Mouse (Mus musculus) ovary, adult 10 weeks (tissue): ENCODE results near the gene Ube2m. TPM values are rescaled to one million over a fixed set of nuclear protein-coding genes. Genes with fewer than 3 reads are reported as not detected.

Experiments
- polyA plus RNA-seq: library from polyadenylated mRNA; stranded (reverse); fragments of 350-450 nt; fragmentation: Illumina TruSeq; extraction: RNeasy Lipid Tissue Mini Kit (QIAGEN cat#74804); gene quantifications from one replicate; pipeline ENCODE4 v1.2.3, GENCODE M21; 2014

The Ube2m gene
- 71.0 TPM for polyA plus RNA-seq

DNA sequence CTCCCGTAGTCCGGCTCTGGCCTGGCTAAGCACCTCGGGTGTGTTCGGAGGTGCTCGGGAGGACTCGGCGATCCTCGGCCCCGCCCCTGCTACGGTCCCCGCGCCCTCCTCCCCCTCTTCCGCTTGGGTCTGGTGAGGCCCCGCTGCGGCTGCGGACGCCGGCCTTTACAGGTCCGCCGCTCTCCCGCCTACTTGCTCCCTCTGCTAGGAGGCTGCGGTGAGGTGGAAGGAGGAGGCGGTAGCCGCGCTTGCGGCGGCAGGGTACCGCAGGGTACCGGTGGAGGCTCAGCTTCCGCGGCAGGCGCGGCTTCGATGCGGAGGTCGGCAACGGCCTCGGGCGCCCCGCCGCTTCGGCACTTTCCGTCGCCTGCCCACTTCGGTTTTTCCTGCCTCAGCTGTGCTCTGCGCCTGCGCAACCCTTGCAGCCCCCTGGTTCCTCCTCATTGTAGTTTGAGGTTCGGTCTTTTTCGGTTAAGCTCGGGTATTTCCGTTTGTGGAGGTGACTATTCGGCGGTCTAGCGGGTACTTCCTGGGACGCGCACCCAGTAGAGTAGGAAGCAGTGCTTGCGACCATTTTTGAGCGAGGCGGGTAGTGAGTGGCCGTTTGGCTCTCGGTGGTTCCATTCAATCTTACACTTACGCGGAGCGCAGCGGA is at the start of gene Ube2m:
Gene Ube2m (minus strand): TSS at position 375 of the 655 bp plus-strand sequence.

DNA sequence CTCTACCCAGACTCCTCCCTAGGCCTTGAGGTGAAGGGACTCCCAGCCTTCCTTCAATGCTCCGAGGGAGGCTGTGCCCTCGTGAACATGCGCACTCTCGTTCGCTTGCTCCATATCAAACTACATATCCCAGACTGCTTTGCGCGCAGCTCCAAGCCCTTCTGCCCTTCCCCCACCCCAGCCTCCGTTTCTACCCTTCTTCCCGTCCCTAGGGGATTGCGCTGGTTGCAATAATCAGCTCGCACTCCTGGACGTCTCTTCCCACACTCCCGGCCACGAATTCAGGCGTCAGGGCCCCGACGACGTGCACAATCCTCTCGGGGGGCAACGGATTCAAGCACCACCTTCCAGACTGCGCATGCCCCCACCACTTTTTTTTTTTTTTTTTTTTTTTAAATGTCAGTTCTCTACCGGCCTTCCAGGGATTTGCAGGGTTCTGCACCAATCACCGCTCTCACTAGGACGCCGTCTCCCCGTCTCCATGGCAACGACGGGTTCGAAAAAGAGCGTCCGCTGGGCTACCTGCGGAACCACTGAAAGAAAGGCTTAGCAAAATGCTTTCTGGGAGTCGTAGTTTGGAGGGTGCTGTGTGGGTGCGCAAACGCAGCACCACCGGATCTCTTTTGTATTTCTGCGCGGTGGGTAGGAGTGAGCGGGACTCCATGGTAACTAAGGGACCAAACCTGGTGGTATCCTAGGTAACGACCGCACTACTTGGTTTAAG is 16.4 kb upstream of the Ube2m start, which contains the start of gene Mzf1:
Gene Mzf1 (minus strand): TSS at position 478 of the 724 bp plus-strand sequence.

DNA sequence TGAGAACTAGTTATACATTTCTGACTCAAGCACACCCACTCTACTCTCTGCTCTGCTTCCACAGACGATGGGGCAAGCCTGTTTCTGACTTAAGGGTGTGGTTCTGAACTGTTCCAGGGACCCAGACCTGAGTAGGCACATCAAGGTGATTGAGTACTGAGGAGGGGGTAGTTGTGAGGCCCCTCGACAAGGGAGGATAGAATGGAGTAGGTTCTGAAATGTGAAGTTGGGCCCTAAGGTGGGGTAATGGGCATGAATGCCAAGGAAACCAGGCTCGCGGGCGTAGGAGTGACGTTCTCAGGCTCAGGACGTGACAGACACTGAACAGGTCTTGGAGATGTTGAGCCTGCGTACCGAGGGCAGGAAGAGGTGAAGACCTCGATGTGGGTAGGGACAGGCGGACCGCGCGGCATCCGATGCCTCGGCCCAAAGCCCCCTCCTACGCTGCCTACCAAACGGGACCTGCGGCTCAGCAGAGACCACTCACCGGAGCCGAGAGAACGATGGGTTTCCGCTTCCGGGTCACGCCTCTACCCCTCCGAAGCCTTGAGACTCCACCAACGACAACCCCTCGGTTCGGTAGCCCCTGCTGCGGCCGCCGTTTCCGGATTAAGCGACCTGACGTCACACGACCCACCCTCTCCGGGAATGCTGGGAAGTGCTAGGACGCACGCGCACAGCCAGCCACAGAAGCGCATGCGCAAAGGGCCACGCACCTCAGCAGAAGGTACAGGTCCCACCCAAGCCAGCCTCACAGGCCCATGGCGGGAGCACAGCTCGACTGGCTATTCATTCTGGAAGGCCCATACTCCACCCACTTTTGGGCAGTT is 3.7 kb downstream of the Ube2m start, which contains the start of gene Chmp2a:
Gene Chmp2a (minus strand): TSS at position 660 of the 830 bp plus-strand sequence.

DNA sequence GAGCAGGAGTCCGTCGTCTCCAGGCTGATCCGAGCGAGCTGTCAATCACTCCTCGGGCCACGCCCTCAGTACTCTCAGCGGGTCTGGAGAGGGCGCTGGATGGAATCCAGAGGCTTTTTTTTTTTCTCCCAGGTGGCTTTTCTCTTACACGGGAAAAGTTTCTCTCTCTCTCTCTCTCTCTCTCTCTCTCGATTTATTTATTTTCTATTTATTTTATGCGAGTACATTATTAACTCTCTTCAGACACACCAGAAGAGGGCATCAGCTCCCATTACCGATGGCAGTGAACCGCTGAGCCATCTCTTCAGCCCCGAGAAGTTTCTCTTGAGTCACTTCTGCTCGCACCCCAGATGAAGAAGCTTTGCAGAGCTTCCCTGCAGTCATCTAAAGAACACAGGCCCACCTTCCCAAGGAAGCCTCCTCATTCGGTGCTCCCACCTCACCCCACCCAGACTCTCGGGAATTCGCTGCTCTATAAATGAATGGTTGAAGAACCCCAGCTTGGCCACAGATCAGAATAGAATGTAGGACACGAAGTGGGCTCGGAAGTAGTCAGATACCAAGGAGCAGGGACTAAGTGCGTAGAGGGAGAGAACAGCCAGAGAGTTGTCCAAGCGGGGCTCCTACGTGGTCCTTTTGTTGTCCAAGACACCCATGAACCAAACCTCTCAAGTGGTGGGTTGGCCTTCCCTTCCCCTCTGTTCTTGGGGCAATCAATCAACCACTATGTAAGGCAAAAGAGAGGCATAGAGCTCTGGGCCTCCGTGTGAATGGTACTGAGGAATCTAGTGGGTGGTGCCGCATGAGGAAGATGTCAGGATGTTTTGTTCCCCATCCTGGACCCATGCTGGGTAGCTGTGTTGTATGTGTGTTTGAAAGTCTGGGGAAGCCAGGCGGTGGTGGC is 27.8 kb downstream of the Ube2m start, which contains the start of gene Zbtb45:
Gene Zbtb45 (minus strand): TSS at position 30 of the 904 bp plus-strand sequence.

DNA sequence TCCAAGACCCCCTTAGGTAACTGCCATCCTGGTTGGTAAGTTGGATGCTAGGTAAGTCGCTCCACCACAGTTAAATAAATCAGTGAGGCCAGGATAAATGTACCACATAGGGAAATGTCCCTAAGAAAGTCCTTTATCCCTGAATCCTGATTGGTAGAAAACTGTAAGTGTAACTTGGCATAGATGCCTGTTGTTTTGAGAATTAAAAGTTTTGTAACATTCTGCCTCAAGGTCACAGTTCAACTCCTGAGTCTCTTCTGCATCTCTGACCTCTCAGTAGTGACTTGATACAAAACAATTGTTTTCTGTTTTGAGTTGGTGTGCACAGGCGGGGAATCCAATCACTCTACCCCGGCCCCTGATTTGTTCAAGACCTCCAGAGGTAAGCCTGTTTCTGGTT is 39.2 kb downstream of the Ube2m start, which contains the start of gene Trim28:
Gene Trim28 (plus strand): TSS at position 264 of the 400 bp plus-strand sequence.

DNA sequence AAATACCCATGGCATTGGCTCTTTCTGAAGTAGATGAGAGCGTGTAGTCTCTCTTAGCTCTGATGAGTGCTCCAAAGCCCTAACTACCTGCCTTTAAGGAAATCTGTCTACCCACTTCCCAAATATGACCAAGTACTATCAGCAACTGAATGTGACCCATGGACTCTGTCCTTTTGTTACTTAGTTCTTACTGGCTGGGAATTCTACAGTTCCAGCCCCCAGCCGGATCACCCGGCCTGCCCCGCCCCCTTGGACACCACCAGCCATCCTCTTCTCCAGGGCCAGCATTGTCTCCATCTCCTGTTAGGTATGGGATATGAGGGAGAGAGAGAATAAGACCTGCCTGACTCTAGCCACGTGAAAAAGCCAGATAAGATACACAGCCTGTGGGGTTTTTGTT is 40.0 kb downstream of the Ube2m start, which contains the start of gene Slc27a5:
Gene Slc27a5 (minus strand): TSS at position 140 of the 400 bp plus-strand sequence.

Other genes starting within 250 kb of the Ube2m start
- 5.4 TPM for gene Zscan18, start 234.6 kb downstream of the Ube2m start, polyA plus RNA-seq
- 41.2 TPM for gene Zfp329, start 219.4 kb downstream of the Ube2m start, polyA plus RNA-seq
- gene Zfp110, start 203.5 kb downstream of the Ube2m start, polyA plus RNA-seq, result 38.6 TPM
- 16.4 TPM for gene Zfp128, start 157.1 kb downstream of the Ube2m start, polyA plus RNA-seq
- gene Zscan22, start 140.5 kb downstream of the Ube2m start, polyA plus RNA-seq, result 8.3 TPM
- gene Rps5, start 116.0 kb downstream of the Ube2m start, polyA plus RNA-seq, result 21.9 TPM
- 0.17 TPM for gene Rnf225, start 110.9 kb downstream of the Ube2m start, polyA plus RNA-seq
- 5.0 TPM for gene Zfp324, start 72.4 kb downstream of the Ube2m start, polyA plus RNA-seq
- gene Zfp446, start 60.4 kb downstream of the Ube2m start, polyA plus RNA-seq, result 4.0 TPM
- not detected for gene Slc27a5, start 40.1 kb downstream of the Ube2m start, polyA plus RNA-seq
- gene Trim28, start 39.2 kb downstream of the Ube2m start, polyA plus RNA-seq, result 46.6 TPM
- 0.71 TPM for gene Zbtb45, start 28.2 kb downstream of the Ube2m start, polyA plus RNA-seq
- 69.3 TPM for gene Chmp2a, start 3.5 kb downstream of the Ube2m start, polyA plus RNA-seq
- 0.46 TPM for gene Mzf1, start 16.5 kb upstream of the Ube2m start, polyA plus RNA-seq
- gene Vmn1r85, start 56.9 kb upstream of the Ube2m start, polyA plus RNA-seq, result not detected
- not detected for gene Vmn1r86, start 81.6 kb upstream of the Ube2m start, polyA plus RNA-seq
- gene Vmn1r87, start 101.9 kb upstream of the Ube2m start, polyA plus RNA-seq, result not detected
- 0.09 TPM for gene Vmn1r88, start 121.3 kb upstream of the Ube2m start, polyA plus RNA-seq
- not detected for gene Vmn1r89, start 174.7 kb upstream of the Ube2m start, polyA plus RNA-seq
- gene Lig1, start 239.0 kb upstream of the Ube2m start, polyA plus RNA-seq, result 31.7 TPM
- 8.6 TPM for gene Zswim9, start 240.4 kb upstream of the Ube2m start, polyA plus RNA-seq